8 mouse cellular contexts compared by ENCODE assay signal in the genomic region with DNA sequence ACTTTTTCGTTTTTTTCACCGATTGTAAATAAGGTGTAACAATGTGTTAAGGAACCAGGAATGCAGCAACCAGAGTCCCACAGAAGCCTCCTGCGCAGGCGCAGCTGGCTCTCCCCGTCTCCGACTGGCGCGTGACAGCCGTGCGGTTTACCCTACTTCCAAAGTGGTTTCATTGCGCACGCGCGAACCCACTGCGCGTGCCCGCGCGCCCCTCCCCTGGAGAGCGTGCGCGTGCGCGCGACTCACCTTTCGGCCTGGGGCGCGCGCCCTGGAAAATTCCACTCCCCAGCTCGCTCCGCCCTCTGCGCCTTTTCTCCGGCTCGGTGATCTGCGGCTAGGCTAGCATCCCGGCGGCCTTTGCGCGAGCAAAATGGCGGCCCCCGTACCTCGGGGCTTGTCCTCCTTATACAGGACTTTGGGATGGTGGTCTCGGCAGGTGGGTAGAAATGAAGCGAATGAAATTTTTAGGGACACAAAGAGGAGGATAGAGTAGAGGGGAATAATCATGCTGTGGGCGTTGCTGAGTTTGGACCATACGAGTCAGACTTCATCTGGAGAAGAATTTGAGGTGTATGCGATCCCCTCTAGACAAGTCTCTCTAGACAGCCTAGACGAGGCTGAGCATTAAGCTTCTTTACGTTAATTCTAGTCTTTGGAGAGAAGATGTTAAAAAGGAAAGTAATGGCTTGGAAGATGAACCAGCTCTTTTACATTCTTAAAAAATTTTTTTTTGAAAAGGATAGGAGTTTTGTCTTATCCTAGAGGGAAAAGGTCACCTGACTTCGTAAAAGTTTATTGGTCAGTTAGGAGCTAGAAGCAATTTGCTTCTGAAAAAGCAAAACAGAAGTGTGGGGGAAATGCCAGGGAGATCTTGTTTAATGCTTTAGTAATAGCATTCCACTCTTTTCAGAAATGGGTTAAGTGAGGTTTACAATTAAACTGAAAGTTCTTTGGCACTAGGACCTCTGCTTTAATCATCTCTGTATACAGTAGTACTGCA. TPM values are rescaled to one million over a fixed set of nuclear protein-coding genes. Genes with fewer than 3 reads are reported as not detected.
DNase-seq lines count a peak whose midpoint lies in the region; ATAC-seq lines count a peak whose summit lies in the region.

A gene (plus strand): TSS at position 213 of the 1,000 bp plus-strand sequence.

- peak; percentile 96 for ATAC-seq in hindbrain, embryonic 16.5 days

- H3K27me3 ChIP-seq in hindbrain, embryonic 16.5 days (replicated peaks; ENCODE audit: control insufficient read depth, insufficient read depth, low read length): no peaks in the 10 kb centered on the region

- H3K79me2 ChIP-seq in macrophage (ENCODE audit: inconsistent target): peaks cover 13% of the 10 kb centered on the region; the same call in 1 of the 2 replicates

- WGBS in hindbrain, embryonic 16.5 days: under 1% methylated on average over 50 of the region's 50 CpGs
- whole genome bisulfite sequencing in macrophage (ENCODE audit: missing documents): under 1% methylated on average over 50 of the region's 50 CpGs

- H3K4me1 ChIP-seq in hindbrain, embryonic 16.5 days (ENCODE audit: control insufficient read depth, insufficient read depth, low read depth, low read length): peaks cover 13% of the 10 kb centered on the region

- H3K36me3 ChIP-seq in hindbrain, embryonic 16.5 days (ENCODE audit: control insufficient read depth, insufficient read depth, low read length): no peaks in the 10 kb centered on the region
- H3K36me3 ChIP-seq in macrophage (ENCODE audit: inconsistent target): no peaks in the 10 kb centered on the region

- no peaks in the 10 kb centered on the region for H3K9me3 ChIP-seq in hindbrain, embryonic 16.5 days (ENCODE audit: control insufficient read depth, low read length)

- peak; percentile 98 for DNase-seq in T-cell, adult 2 months (ENCODE audit: low spot score)
- peak; percentile 99 for DNase-seq in cerebellum, postnatal 36 days
- peak; percentile 98 for DNase-seq in gastrocnemius, adult 18-20 months (ENCODE audit: low spot score)
- DNase-seq in left cerebral cortex, adult 18-20 months (ENCODE audit: low spot score in 2 of 2): peak; percentile 98 to 99
- peak; percentile 99 for DNase-seq in right cerebral cortex, adult 18-20 months
- DNase-seq in urinary bladder, postnatal 10 days (ENCODE audit: low spot score): peak; percentile 90

- peak within 1 kb of the TSS; percentile 67 for H3K27ac ChIP-seq in hindbrain, embryonic 16.5 days (ENCODE audit: low read depth, low read length)
- H3K27ac ChIP-seq in macrophage: peak within 1 kb of the TSS; percentile 83

- H3K9ac ChIP-seq in hindbrain, embryonic 16.5 days (ENCODE audit: low read depth, low read length): peak within 1 kb of the TSS; percentile 60

- peak within 1 kb of the TSS; percentile 58 for H3K4me2 ChIP-seq in hindbrain, embryonic 16.5 days (ENCODE audit: low read length)

- H3K4me3 ChIP-seq in hindbrain, embryonic 16.5 days (ENCODE audit: low read length): peak within 1 kb of the TSS; percentile 56
- H3K4me3 ChIP-seq in macrophage (ENCODE audit: inconsistent target): peak within 1 kb of the TSS; percentile 72

RNA-seq across cellular contexts. Expression of the gene that starts here (rescaled TPM):
- total RNA-seq in gastrocnemius, adult 18-20 months (2021): 10 to 100 TPM; 33.6 to 39.0 TPM
- 38.2 and 39.5 TPM in 2 replicates for polyA plus RNA-seq in hindbrain, embryonic 16.5 days (2015; fragmentation: Nextera tagmentation; extraction: Ambion mirVana)
- 10 to 100 TPM; 27.7 to 30.7 TPM for total RNA-seq in left cerebral cortex, adult 18-20 months (2021)
- total RNA-seq in macrophage (2018; cell fraction: chromatin; rRNA removed): 10 to 100 TPM in 22 of 26 experiments, 1 to 10 TPM in 4; 5.7 to 26.2 (median 13.2) TPM
- 10 to 100 TPM; 13.7 to 35.9 (median 24.1) TPM for total RNA-seq in macrophage (2018; cell fraction: cytosol; rRNA removed)
- total RNA-seq in macrophage (2018; cell fraction: nucleus; rRNA removed): 10 to 100 TPM in 19 of 26 experiments, 1 to 10 TPM in 7; 7.0 to 20.3 (median 13.1) TPM
- polyA plus RNA-seq in macrophage (2018): 18.4 to 24.4 TPM (median 20.9 TPM) in 3 replicates

Comparison
In these comparisons a context has a peak if more than half of its experiments do, and no peak if none do; other contexts are left out.
1. Peak in every context shown above with its lines: DNase-seq, ATAC-seq, H3K4me3 ChIP-seq and H3K27ac ChIP-seq.